Mouse (Mus musculus): ENCODE results near the gene 4921536K21Rik.

GRCm38 (mm10) chr11:3855846-3856245 is 39.1 kb downstream of the 4921536K21Rik start:
- TF ChIP-seq CTCF (IDR thresholded peaks at IDR 0.05; ENCODE audit: extremely low read depth, insufficient read depth, low read length) (no peak), POLR2A (IDR thresholded peaks at IDR 0.05; ENCODE audit: extremely low read depth, insufficient read depth, low read length) (no peak)

Measured in cortical plate, adult 2 months (tissue).